Mouse (Mus musculus) kidney, adult 18-20 months (tissue): Measurements from ENCODE around the gene Rpia.

Experiments
- DNase-seq: peaks from one replicate; pipeline ENCODE4 v3.0.0; 2021

Gene Rpia

DNA sequence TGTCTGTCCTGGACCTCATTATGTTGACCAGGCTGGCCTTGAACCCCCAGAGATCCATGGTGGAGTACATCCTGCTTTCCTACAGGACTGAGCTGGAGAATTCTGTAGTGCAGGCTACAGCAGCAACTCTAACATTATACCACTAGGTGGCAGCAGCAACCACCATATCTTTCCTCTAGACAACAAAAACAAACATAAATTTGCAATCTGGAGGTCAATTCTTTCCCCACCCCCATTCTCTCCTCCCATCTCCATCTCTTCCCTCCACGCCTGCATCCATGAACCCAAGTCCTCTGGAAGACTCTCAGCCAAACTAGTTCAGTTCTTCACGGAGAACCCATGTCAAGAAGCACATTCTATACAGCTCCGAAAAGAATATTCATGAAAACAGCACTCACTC lies 12.6 kb upstream of the Rpia start:
- DNase-seq: peak; percentile 58

- peak; percentile 76 for DNase-seq
These were observed 5.7 kb upstream of the Rpia start for GRCm38 (mm10) chr6:70797581-70798251.

- no peak for DNase-seq
These were observed 4.9 kb upstream of the Rpia start for GRCm38 (mm10) chr6:70796940-70797339.

DNA sequence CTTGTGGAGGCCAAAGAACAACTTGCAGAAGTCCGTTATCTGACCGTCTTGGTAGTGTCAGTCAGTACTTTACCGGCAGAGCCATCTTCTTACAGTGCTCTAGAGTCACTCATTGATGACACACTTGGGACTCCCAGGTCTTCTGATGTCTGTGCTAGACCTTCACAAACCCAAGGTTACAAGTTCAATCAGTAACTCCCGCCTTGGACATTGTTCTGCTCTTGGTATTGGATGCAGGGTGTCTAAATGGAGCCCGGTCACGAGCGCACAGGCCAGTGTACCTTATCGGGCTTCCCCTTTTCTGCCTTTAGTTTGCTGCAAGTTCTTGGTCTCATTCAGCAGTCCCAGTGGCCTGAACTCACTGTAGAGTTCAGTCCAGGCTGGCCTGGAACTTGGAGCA lies 612 bp upstream of the Rpia start:
- DNase-seq: peak; percentile 9

DNA sequence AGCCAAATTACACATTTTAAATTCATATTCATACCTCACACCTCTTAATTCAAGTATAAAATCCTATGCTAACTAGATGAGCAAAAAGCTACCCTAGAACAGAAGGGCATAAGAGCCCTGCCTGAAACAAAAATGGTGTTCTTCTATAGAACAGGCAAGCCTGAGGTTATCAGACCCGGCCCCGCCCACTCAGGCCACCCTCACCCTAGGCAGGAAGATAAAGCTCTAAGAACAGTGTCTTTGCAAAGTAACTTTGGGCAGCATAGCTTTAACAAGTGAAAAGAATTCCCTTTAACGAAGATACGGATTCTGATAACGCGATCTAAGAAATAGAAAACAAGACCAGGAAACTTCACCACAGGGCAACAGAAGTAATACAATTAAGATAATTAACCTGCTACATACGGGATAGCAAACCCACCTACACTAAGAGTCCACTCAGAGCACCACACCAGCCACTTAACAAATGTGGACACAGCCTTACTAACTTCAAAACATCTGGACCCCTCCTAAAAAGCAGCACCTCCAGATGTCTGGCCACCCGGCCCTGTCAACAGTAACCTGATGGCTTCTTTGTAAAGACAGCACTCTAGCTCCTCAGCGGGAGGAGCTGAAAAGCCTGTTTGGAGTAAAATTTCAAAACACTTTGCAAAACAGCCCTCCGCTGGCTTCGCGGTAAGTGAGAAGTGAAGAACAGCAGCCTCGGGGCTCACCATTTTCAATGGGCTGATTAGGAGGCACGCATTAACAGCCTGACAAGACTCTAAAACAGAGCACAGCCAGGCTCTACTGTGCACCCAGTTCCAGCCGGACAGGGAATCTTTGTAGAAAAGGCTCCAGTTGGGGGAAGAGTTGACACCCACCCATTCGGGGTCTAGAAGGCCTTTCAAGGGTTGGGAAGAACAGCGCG lies 925 bp downstream of the Rpia start:
- DNase-seq: peak; percentile 13

DNA sequence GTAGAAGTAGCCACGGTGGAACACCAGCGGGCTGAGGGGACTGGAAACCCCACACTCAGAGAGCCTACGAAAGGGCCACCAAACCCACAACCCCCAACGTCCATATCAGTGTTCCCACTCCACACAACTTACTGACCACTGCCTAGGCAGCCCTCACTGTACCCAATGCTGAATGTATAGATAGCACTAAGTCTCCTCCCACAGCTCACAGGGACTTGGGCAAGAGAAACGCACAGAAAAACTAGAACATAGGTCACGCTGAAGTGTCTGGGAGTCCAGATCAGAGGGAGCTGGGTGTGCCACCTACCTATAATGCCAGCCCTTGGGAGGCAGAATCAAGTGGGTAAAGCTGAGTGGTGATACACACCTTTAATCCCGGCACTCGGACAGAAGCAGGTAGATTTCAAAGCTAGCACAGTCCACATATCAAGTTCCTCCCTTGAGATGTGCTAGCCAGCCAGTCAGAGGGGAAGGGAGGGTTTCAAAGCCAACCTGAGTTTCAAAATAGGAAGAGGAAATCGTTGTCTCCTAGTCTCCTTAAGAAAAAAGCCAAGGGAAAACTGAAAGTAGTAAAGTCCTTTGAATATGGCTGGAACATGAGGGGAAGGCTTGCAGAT lies 1.9 kb downstream of the Rpia start:
- DNase-seq: no peak

- no peak for DNase-seq
These were observed 2.9 kb downstream of the Rpia start for GRCm38 (mm10) chr6:70789134-70789533.

GRCm38 (mm10) chr6:70787524-70787923 lies 4.5 kb downstream of the Rpia start:
- DNase-seq: no peak

DNA sequence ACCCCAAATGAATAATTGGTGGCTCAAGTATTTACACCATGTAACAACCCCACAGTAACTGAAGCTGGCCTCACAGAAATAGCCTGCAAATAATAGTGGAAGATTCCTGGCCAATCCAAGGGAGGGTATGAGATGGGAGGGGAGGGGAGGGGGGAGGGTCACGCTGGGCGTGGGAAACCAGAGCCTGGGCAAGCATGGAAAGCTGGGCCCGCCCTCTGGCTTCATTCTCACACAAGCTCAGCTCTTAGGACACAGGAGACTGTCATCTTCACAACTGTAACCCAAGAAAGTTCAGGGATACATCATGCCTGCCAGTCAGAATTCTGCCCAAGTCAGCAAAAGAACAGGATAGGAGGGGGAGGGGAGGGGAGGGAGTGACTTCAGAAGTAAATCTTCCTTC lies 6.2 kb downstream of the Rpia start:
- no peak for DNase-seq

DNA sequence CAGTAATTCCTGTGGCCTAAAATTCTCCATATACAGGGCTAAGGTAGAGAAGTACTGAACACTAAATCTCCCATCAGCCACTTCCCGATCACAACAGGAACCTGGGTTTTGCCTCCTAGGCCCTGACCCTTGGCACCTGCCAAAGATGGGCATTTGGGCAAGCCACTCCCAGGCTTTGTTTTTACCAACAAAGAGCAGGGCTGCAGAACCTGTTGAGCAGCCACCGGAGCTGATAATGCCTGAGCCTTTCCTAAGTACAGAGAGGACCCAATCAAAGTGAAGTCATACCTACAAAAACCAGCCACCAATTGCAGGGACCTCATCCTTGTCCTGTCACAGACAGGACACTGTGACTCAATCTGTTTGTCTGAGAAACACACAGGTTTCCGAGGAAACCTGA lies 7.2 kb downstream of the Rpia start:
- no peak for DNase-seq

DNA sequence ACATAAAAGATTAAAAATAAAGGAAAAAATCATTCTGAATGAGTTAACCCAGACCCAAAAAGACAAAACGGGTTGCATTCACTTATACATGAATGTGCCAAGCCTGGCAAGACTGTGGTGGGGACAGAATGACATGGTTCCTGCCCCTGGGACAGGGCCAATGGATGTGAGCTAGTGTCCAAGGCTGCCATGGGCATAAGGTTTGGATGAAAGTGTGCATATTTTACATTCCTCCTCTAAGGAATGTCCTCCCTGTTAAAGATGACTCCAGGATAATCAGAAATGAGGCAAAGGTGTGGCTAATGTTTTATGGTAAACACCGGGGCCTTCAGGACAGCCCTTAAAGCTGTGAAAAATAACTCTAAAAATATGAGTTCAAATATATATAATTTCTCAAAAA lies 10.7 kb downstream of the Rpia start:
- DNase-seq: no peak

GRCm38 (mm10) chr6:70774372-70774771 lies 17.7 kb downstream of the Rpia start:
- no peak for DNase-seq

GRCm38 (mm10) chr6:70773769-70774168 lies 18.3 kb downstream of the Rpia start:
- peak; percentile 43 for DNase-seq

DNA sequence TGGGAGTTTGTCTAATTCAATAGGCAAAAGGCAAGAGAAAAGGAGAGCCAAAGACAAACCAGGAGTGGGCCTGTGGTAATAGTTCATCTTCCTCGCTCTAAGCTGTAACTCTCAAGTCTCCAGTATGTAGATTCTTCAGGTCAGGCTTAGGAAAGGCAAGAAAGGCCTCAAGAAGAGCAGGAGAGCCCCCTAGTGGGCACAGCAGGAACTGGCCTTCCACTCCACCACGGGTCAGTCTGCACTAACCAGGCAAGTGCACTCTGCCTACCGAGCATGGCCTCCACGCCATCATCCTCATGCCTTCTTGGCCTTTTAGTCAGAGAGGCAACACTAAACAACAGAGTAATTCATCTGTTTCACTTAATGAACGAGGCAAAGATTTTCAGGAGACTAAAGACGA lies 23.3 kb downstream of the Rpia start:
- DNase-seq: peak; percentile 81

GRCm38 (mm10) chr6:70765076-70765475 lies 27.0 kb downstream of the Rpia start:
- no peak for DNase-seq

GRCm38 (mm10) chr6:70764551-70764950 lies 27.5 kb downstream of the Rpia start:
- DNase-seq: no peak

GRCm38 (mm10) chr6:70763881-70764280 lies 28.2 kb downstream of the Rpia start:
- DNase-seq: no peak

DNA sequence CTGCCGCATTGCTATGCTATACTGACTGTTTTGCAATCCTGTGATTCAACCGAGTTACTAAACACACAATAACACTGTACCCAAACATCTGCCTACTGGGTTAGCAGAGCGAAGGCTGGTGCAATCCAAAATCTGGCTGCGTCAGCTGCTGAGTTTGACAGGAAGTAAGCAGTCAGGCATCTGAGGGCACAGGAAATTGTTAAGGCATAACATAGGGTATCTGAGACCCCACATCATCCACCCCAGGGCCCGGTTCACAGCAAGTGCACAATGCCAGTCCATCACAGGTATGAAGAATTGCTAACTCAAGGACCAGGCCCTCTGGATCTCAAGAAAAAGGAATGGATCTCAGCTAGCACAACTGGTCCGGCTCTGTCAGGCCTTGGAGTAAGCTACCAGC lies 29.4 kb downstream of the Rpia start:
- DNase-seq: no peak

DNA sequence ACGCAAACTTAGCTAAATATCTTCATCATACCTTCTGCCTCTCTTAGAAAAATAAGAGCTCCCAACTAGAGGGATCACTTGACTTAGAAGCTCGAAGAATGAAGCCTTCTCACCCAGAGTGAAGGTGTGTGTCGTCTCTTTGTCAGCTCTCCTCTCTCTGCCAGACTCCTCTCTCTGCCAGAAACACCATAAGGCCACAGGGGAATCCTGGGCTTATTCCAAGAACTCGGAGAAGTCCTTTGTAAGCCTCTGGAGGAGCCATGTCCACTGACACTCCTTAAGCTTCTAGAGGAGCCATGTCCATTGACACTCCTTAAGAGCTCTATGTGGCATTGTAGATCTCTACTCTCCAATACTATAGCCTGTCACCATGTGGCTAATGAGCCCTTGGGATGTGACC lies 31.1 kb downstream of the Rpia start:
- DNase-seq: no peak

GRCm38 (mm10) chr6:70754833-70755232 lies 37.2 kb downstream of the Rpia start:
- no peak for DNase-seq

DNA sequence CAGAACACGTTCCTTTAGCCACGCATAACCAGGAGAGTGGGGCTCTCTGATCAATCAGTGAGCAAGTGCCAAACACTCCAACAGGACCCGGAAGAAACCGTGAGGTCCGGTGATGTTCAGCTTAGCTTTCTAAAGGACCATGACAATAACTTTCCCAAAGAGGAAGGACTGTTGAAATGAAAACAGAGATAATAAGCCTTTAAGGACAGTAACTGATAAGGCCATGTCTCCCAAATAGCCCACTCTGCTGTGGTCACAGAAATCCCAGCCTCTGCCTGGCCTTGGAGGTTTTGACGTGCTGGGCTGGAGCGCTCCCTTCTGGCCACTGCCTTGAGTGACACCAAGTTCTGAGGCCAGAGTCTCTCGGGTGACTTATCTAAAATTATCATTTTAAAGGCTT lies 39.7 kb downstream of the Rpia start:
- DNase-seq: peak; percentile 13

DNA sequence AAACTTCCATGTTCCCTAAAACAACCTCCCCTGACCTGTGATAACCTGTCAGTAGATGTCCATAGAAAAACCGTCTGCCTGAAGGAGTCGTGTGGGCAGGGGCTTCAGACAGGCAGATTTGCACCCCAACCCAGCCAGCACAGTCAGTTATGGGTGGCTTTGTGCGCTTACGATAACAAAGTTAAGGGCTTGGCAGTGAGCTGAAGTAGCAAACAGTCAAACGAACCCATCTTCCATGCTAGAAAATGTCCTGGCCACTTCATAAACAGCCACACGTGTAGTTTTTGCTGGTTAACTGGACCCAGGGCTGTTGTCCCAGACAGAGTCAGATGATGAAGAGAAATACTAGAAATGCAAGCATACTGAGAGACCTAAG lies 40.1 kb downstream of the Rpia start:
- no peak for DNase-seq

- no peak for DNase-seq
These were observed 40.7 kb downstream of the Rpia start for GRCm38 (mm10) chr6:70751251-70751897.

GRCm38 (mm10) chr6:70749750-70750149 lies 42.3 kb downstream of the Rpia start:
- no peak for DNase-seq
